ENCODE assay signal across 8 mouse cellular contexts in the genomic region with DNA sequence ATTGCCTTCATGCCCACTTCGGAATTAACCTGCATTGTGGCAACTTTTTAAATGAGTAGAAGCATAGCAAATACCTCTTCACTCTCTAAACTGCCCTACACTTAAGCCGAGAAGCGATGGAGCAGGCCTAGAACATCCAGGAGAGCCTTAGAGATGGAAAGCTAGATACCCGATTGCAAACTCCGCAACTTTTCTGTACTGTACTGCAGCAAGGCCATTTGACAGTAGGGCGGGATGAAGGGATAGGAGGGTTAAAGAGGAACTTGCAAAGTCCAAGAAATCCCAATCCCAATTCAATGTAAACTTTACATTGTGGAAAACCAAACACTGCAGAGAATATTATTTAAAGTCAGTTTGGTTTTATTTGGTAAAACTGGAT. TPM values are rescaled to one million over a fixed set of nuclear protein-coding genes. Genes with fewer than 3 reads are reported as not detected.
DNase-seq lines count a peak whose midpoint lies in the region; ATAC-seq and TF ChIP-seq lines count a peak whose summit lies in the region.

No protein-coding gene starts in this region.

- H3K9ac ChIP-seq in embryonic facial prominence, embryonic 11.5 days (replicated peaks; ENCODE audit: low read length): peak overlapping the region; percentile 97
- H3K9ac ChIP-seq in intestine, embryonic 15.5 days: peak overlapping the region; percentile 98

- H3K4me2 ChIP-seq in embryonic facial prominence, embryonic 11.5 days (ENCODE audit: low read depth, low read length): peak overlapping the region; percentile 74
- H3K4me2 ChIP-seq in intestine, embryonic 15.5 days (replicated peaks): peak overlapping the region; percentile 77
- peak overlapping the region; percentile 77 for H3K4me2 ChIP-seq in myocyte (ENCODE audit: low read depth)

- peak overlapping the region; percentile 90 for H3K27ac ChIP-seq in layer of hippocampus, adult 2 months
- no peak overlapping the region for H3K27ac ChIP-seq in embryonic facial prominence, embryonic 11.5 days (replicated peaks; ENCODE audit: low read depth, low read length)
- H3K27ac ChIP-seq in intestine, embryonic 15.5 days: peak overlapping the region; percentile 90

- no peak for TF ChIP-seq POLR2A in myocyte (IDR thresholded peaks at IDR 0.05; ENCODE audit: insufficient read length, low read depth)

- TF ChIP-seq CTCF in layer of hippocampus, adult 2 months (conservative IDR thresholded peaks at IDR 0.05): no peak

- DNase-seq in layer of hippocampus, adult 2 months (ENCODE audit: low spot score in 2 of 2): no peak
- DNase-seq in layer of hippocampus, postnatal 36 days: no peak
- DNase-seq in embryonic facial prominence, embryonic 11.5 days (ENCODE audit: low spot score): no peak
- no peak for DNase-seq in left cerebral cortex, adult 18-20 months (ENCODE audit: low spot score in 2 of 2)
- no peak for DNase-seq in adrenal gland, adult 2 months
- DNase-seq in testis, postnatal 10 days (ENCODE audit: low spot score): no peak

- peaks cover 3% of the 10 kb centered on the region; the same call in 1 of the 2 replicates for H3K4me1 ChIP-seq in embryonic facial prominence, embryonic 11.5 days (ENCODE audit: control insufficient read depth, insufficient read depth, low read length)
- H3K4me1 ChIP-seq in intestine, embryonic 15.5 days (replicated peaks): peaks cover 10% of the 10 kb centered on the region

- H3K9me3 ChIP-seq in embryonic facial prominence, embryonic 11.5 days (replicated peaks; ENCODE audit: control insufficient read depth, low read length): no peaks in the 10 kb centered on the region
- no peaks in the 10 kb centered on the region for H3K9me3 ChIP-seq in intestine, embryonic 15.5 days

- H3ac ChIP-seq in myocyte (ENCODE audit: control insufficient read depth, insufficient read length): peak overlapping the region; percentile 100

- 10% methylated on average over 6 of the region's 6 CpGs for WGBS in embryonic facial prominence, embryonic 11.5 days
- WGBS in intestine, embryonic 15.5 days: 4% methylated on average over 6 of the region's 6 CpGs

- no peaks in the 10 kb centered on the region for H3K36me3 ChIP-seq in embryonic facial prominence, embryonic 11.5 days (replicated peaks; ENCODE audit: control insufficient read depth, insufficient read depth, low read depth, low read length)
- no peaks in the 10 kb centered on the region for H3K36me3 ChIP-seq in intestine, embryonic 15.5 days
- no peaks in the 10 kb centered on the region for H3K36me3 ChIP-seq in myocyte (ENCODE audit: control insufficient read depth, insufficient read depth)

- peaks cover 38% of the 10 kb centered on the region for H3K79me2 ChIP-seq in myocyte (ENCODE audit: control insufficient read depth, insufficient read depth)

- ATAC-seq in embryonic facial prominence, embryonic 11.5 days (replicated peaks; ENCODE audit: insufficient number of reproducible peaks, low FRiP score, low TSS enrichment, low read depth): no peak
- ATAC-seq in intestine, embryonic 15.5 days: no peak

- peak overlapping the region; percentile 75 for H3K4me3 ChIP-seq in layer of hippocampus, adult 2 months
- H3K4me3 ChIP-seq in embryonic facial prominence, embryonic 11.5 days (ENCODE audit: low read depth, low read length): peak overlapping the region; percentile 93
- peak overlapping the region; percentile 90 for H3K4me3 ChIP-seq in intestine, embryonic 15.5 days (replicated peaks)
- H3K4me3 ChIP-seq in myocyte: peak overlapping the region; percentile 73

- H3K27me3 ChIP-seq in embryonic facial prominence, embryonic 11.5 days (ENCODE audit: control insufficient read depth, insufficient read depth, low read length): no peaks in the 10 kb centered on the region
- no peaks in the 10 kb centered on the region for H3K27me3 ChIP-seq in intestine, embryonic 15.5 days (replicated peaks)
- no peaks in the 10 kb centered on the region for H3K27me3 ChIP-seq in myocyte (ENCODE audit: control insufficient read depth, insufficient read depth, insufficient read length)

TF ChIP-seq in myocyte, 11 proteins besides CTCF, POLR2A, EP300 and RAD21:
- TF ChIP-seq MAX (IDR thresholded peaks at IDR 0.05; ENCODE audit: low read depth): no peak
- TF ChIP-seq E2F4 (IDR thresholded peaks at IDR 0.05; ENCODE audit: insufficient read depth): no peak
- no peak for TF ChIP-seq REST (IDR thresholded peaks at IDR 0.05; ENCODE audit: insufficient read depth, insufficient read length)
- no peak for TF ChIP-seq SRF (IDR thresholded peaks at IDR 0.05; ENCODE audit: control insufficient read depth, insufficient read length, low read depth)
- no peak for TF ChIP-seq CEBPB (IDR thresholded peaks at IDR 0.05; ENCODE audit: insufficient read depth, poor library complexity, severe bottlenecking)
- no peak for TF ChIP-seq TCF12 (IDR thresholded peaks at IDR 0.05; ENCODE audit: insufficient read depth, poor library complexity, severe bottlenecking)
- TF ChIP-seq USF1 (IDR thresholded peaks at IDR 0.05; ENCODE audit: low read depth): no peak
- no peak for TF ChIP-seq MYOG (IDR thresholded peaks at IDR 0.05; ENCODE audit: control insufficient read depth in 1 of 3, insufficient read depth in 1 of 3, insufficient read length in 2 of 3, low read depth in 2 of 3)
- no peak for TF ChIP-seq MYOD1 (IDR thresholded peaks at IDR 0.05; ENCODE audit: control insufficient read depth in 1 of 3, insufficient read length in 2 of 3, low read depth in 2 of 3)
- no peak for TF ChIP-seq POLR2AphosphoS2 (IDR thresholded peaks at IDR 0.05; ENCODE audit: insufficient read length, low read depth)
- TF ChIP-seq TCF3 (IDR thresholded peaks at IDR 0.05; ENCODE audit: insufficient read length, low read depth): no peak

RNA-seq across cellular contexts. Expression of gene Tapt1, which starts 1.0 kb away (rescaled TPM):
- total RNA-seq in layer of hippocampus, adult 2 months (2021): 10 to 100 TPM; 41.3 to 50.2 TPM
- 10 to 100 TPM; 48.1 to 49.2 TPM for total RNA-seq in layer of hippocampus, postnatal 36 days (2021)
- polyA plus RNA-seq in embryonic facial prominence, embryonic 11.5 days (2014; fragmentation: Nextera tagmentation; extraction: Ambion mirVana): 31.8 and 35.4 TPM in 2 replicates
- 23.8 and 26.3 TPM in 2 replicates for polyA plus RNA-seq in intestine, embryonic 15.5 days (2015; fragmentation: Nextera tagmentation; extraction: Ambion mirVana)
- polyA plus RNA-seq in myocyte (2012; fragmentation: generic; extraction: Trizol): 18.2 TPM
- 10 to 100 TPM; 46.9 to 50.3 TPM for total RNA-seq in left cerebral cortex, adult 18-20 months (2021)
- total RNA-seq in adrenal gland, adult 2 months (2021): 10 to 100 TPM; 46.3 to 64.1 TPM
- 16.9 and 22.6 TPM in 2 replicates for polyA plus RNA-seq in adrenal gland, adult 2 months (2012; rRNA removed)
